In genomic region chr6:70743902-70744301, GRCm38 (mm10) we compare ENCODE assay signal across 26 mouse cellular contexts. TPM values are rescaled to one million over a fixed set of nuclear protein-coding genes. Genes with fewer than 3 reads are reported as not detected.
DNase-seq lines count a peak whose midpoint lies in the region; ATAC-seq and TF ChIP-seq lines count a peak whose summit lies in the region.
"Had no signal": no experiment of that assay in that cellular context is flagged by ENCODE, and none has a peak within 500 bp of the region (broad histone marks: within the 10 kb centered on the region; RNA-seq: fewer than 3 reads in every experiment).

No protein-coding gene starts in this region.

- H3K4me3 ChIP-seq in spleen, adult 2 months (ENCODE audit: extremely low read depth, insufficient read depth, insufficient read length), result no peak overlapping the region
- H3K4me3 ChIP-seq in stomach, postnatal 0 days (ENCODE audit: low read depth, low read length), result no peak overlapping the region
- H3K4me3 ChIP-seq in kidney, embryonic 15.5 days (replicated peaks), result no peak overlapping the region
- H3K4me3 ChIP-seq: embryonic facial prominence, embryonic 13.5 days; erythroblast, embryonic 14.5 days; forebrain, embryonic 13.5 days; gastrocnemius, adult 2 months; limb, embryonic 12.5 days; liver, embryonic 12.5 days; midbrain, embryonic 10.5 days had no signal

- ATAC-seq in CD4-positive, CD25-positive, alpha-beta regulatory T cell, adult 4 months, result peak; percentile 75
- ATAC-seq in inflammation-experienced regulatory T-cells, adult 6 months, result peak; percentile 35
- ATAC-seq in stomach, postnatal 0 days (ENCODE audit: low FRiP score, low TSS enrichment), result no peak
- no peak for ATAC-seq in kidney, embryonic 15.5 days (replicated peaks; ENCODE audit: low FRiP score)
- ATAC-seq: forebrain, embryonic 13.5 days; intestine, embryonic 16.5 days; liver, embryonic 12.5 days had no signal

- H3K4me2 ChIP-seq in stomach, postnatal 0 days (replicated peaks; ENCODE audit: low read depth), result no peak overlapping the region
- no peak overlapping the region for H3K4me2 ChIP-seq in kidney, embryonic 15.5 days
- H3K4me2 ChIP-seq: embryonic facial prominence, embryonic 13.5 days; forebrain, embryonic 13.5 days; hindbrain, embryonic 14.5 days; limb, embryonic 12.5 days; liver, embryonic 12.5 days had no signal

- no peak for TF ChIP-seq EP300 in stomach, postnatal 0 days (optimal IDR thresholded peaks at IDR 0.05)

- peak; percentile 33 for TF ChIP-seq POLR2A in spleen, adult 2 months (IDR thresholded peaks at IDR 0.05; ENCODE audit: low read depth, low read length)

- H3K4me1 ChIP-seq in spleen, adult 2 months (ENCODE audit: control insufficient read depth, insufficient read depth, insufficient read length), result peaks cover 20% of the 10 kb centered on the region
- H3K4me1 ChIP-seq in stomach, postnatal 0 days (replicated peaks; ENCODE audit: control insufficient read depth, insufficient read depth), result no peaks in the 10 kb centered on the region
- H3K4me1 ChIP-seq in kidney, embryonic 15.5 days, result no peaks in the 10 kb centered on the region
- H3K4me1 ChIP-seq: embryonic facial prominence, embryonic 13.5 days; forebrain, embryonic 13.5 days; midbrain, embryonic 10.5 days had no signal

- DNase-seq in spleen, adult 2 months (ENCODE audit: low read depth in 1 of 2, low spot score in 2 of 2), result peak; percentile 64 to 76
- no peak for DNase-seq in spleen, postnatal 4 days (ENCODE audit: low spot score in 2 of 2)
- DNase-seq in splenic B cell, adult 2 months (ENCODE audit: low read depth, low spot score), result peak; percentile 90
- no peak for DNase-seq in stomach, postnatal 0 days (ENCODE audit: low spot score)
- DNase-seq: adrenal gland, adult 8-10 months; cerebellum, adult 18-20 months; cerebellum, postnatal 25 days; gastrocnemius, adult 2 months; heart, postnatal 4 days; kidney, postnatal 36 days; layer of hippocampus, postnatal 36 days; lung, adult 2 months; right cerebral cortex, postnatal 14 days; thymus, postnatal 36 days had no signal

- WGBS in spleen, adult 2 months, result 28% methylated on average over 5 of the region's 5 CpGs
- 78% methylated on average over 5 of the region's 5 CpGs for WGBS in stomach, postnatal 0 days
- 83% methylated on average over 5 of the region's 5 CpGs for WGBS in kidney, embryonic 15.5 days

- H3K27ac ChIP-seq in spleen, adult 2 months (ENCODE audit: insufficient read depth, low read length), result peak overlapping the region; percentile 94
- H3K27ac ChIP-seq in stomach, postnatal 0 days (replicated peaks), result no peak overlapping the region
- H3K27ac ChIP-seq in kidney, embryonic 15.5 days, result no peak overlapping the region
- H3K27ac ChIP-seq: embryonic facial prominence, embryonic 13.5 days; forebrain, embryonic 13.5 days; gastrocnemius, adult 2 months; hindbrain, embryonic 14.5 days; limb, embryonic 12.5 days; liver, embryonic 12.5 days; macrophage; midbrain, embryonic 10.5 days had no signal

- H3K27me3 ChIP-seq in spleen, adult 2 months (ENCODE audit: control insufficient read depth, insufficient read depth, low read length), result no peaks in the 10 kb centered on the region
- H3K27me3 ChIP-seq in splenic B cell, adult 2 months (ENCODE audit: control insufficient read depth, insufficient read depth, low read length, poor library complexity, severe bottlenecking), result no peaks in the 10 kb centered on the region
- H3K27me3 ChIP-seq in stomach, postnatal 0 days (ENCODE audit: control insufficient read depth, insufficient read depth, low read length), result no peaks in the 10 kb centered on the region
- no peaks in the 10 kb centered on the region for H3K27me3 ChIP-seq in kidney, embryonic 15.5 days
- H3K27me3 ChIP-seq: embryonic facial prominence, embryonic 13.5 days; forebrain, embryonic 13.5 days; limb, embryonic 12.5 days; liver, embryonic 12.5 days had no signal

- TF ChIP-seq CTCF in spleen, adult 2 months (IDR thresholded peaks at IDR 0.05; ENCODE audit: extremely low read depth, insufficient read depth, insufficient read length, insufficient replicate concordance), result no peak
- no peak for TF ChIP-seq CTCF in stomach, postnatal 0 days (IDR thresholded peaks at IDR 0.05; ENCODE audit: low read depth)

- H3K9ac ChIP-seq in stomach, postnatal 0 days (ENCODE audit: low read length), result no peak overlapping the region
- H3K9ac ChIP-seq in kidney, embryonic 15.5 days, result no peak overlapping the region
- H3K9ac ChIP-seq: embryonic facial prominence, embryonic 13.5 days; forebrain, embryonic 13.5 days; hindbrain, embryonic 14.5 days; limb, embryonic 12.5 days; liver, embryonic 12.5 days had no signal

- no peaks in the 10 kb centered on the region for H3K9me3 ChIP-seq in stomach, postnatal 0 days (ENCODE audit: control insufficient read depth, low read length)
- H3K9me3 ChIP-seq in kidney, embryonic 15.5 days (replicated peaks), result no peaks in the 10 kb centered on the region
- H3K9me3 ChIP-seq: embryonic facial prominence, embryonic 13.5 days; forebrain, embryonic 13.5 days; limb, embryonic 12.5 days; liver, embryonic 12.5 days; midbrain, embryonic 10.5 days had no signal

- H3K36me3 ChIP-seq in spleen, adult 2 months (ENCODE audit: control insufficient read depth, insufficient read depth, low read length), result no peaks in the 10 kb centered on the region; the same call in 1 of the 2 replicates
- H3K36me3 ChIP-seq in splenic B cell, adult 2 months (ENCODE audit: control insufficient read depth, insufficient read depth, low read length, poor library complexity, severe bottlenecking), result peaks cover 7% of the 10 kb centered on the region
- no peaks in the 10 kb centered on the region for H3K36me3 ChIP-seq in stomach, postnatal 0 days (ENCODE audit: control insufficient read depth, insufficient read depth, low read length)
- H3K36me3 ChIP-seq in kidney, embryonic 15.5 days, result no peaks in the 10 kb centered on the region
- H3K36me3 ChIP-seq: embryonic facial prominence, embryonic 13.5 days; limb, embryonic 12.5 days; liver, embryonic 12.5 days; midbrain, embryonic 10.5 days had no signal

RNA-seq across cellular contexts. Expression of gene Rpia, which starts 48.1 kb away (rescaled TPM):
- polyA plus RNA-seq in spleen, adult 2 months (2012; rRNA removed), result 12.7 and 15.1 TPM in 2 replicates
- polyA plus RNA-seq in CD4-positive, CD25-positive, alpha-beta regulatory T cell, adult 4 months (2017; shearing (Covaris generic)), result 1 to 10 TPM; 6.1 to 8.2 TPM
- 10 to 100 TPM in 1 of 3 experiments, 1 to 10 TPM in 2; 4.9 to 11.5 (median 6.1) TPM for polyA plus RNA-seq in inflammation-experienced regulatory T-cells, adult 6 months (2017; shearing (Covaris generic))
- polyA plus RNA-seq in stomach, postnatal 0 days (2015; fragmentation: Nextera tagmentation; extraction: Ambion mirVana), result 2.4 and 2.6 TPM in 2 replicates
- 3.1 and 3.4 TPM in 2 replicates for polyA plus RNA-seq in kidney, embryonic 15.5 days (2015; fragmentation: Nextera tagmentation; extraction: Ambion mirVana)

Comparison
In these comparisons a context has a peak if more than half of its experiments do, and no peak if none do; other contexts are left out.
1. DNase-seq: peak in spleen, adult 2 months (2 of 2) and splenic B cell, adult 2 months (single experiment); none in spleen, postnatal 4 days (0 of 2) and stomach, postnatal 0 days (single experiment).
2. ATAC-seq: peak in CD4-positive, CD25-positive, alpha-beta regulatory T cell, adult 4 months (single experiment) and inflammation-experienced regulatory T-cells, adult 6 months (single experiment); none in stomach, postnatal 0 days (single experiment) and kidney, embryonic 15.5 days (single experiment).